Mouse (Mus musculus) intestine, postnatal 0 days (tissue): ENCODE results near the gene Tfec. TPM values are rescaled to one million over a fixed set of nuclear protein-coding genes. Genes with fewer than 3 reads are reported as not detected.

Experiments used
- ATAC-seq: fragments of 200-750 bp; cut with Nextera tagmentation; 2 replicates; pipeline ENCODE4 v1.8.0; 2017; ENCODE audit warnings: mild to moderate bottlenecking, moderate TSS enrichment, moderate library complexity
- H3K27ac ChIP-seq: fragments of 300-500 bp; sonication (generic); 2 replicates; pipeline ENCODE4 v1.5.1; 2014; ENCODE audit warnings: mild to moderate bottlenecking, low read depth, low read length, moderate library complexity
- H3K27me3 ChIP-seq: fragments of 300-500 bp; sonication (generic); replicated peaks from 2 replicates; pipeline ENCODE4 v1.6.1; 2014; ENCODE audit warnings: low read length, mixed read lengths; ENCODE audit not compliant: control insufficient read depth, insufficient read depth
- H3K36me3 ChIP-seq: fragments of 300-500 bp; sonication (generic); 2 replicates; pipeline ENCODE4 v1.6.1; 2014; ENCODE audit warnings: mild to moderate bottlenecking, moderate library complexity; ENCODE audit not compliant: control insufficient read depth, insufficient read depth
- H3K4me1 ChIP-seq: fragments of 300-500 bp; sonication (generic); replicated peaks from 2 replicates; pipeline ENCODE4 v1.6.1; 2014; ENCODE audit warnings: antibody characterized with exemption, low read length, mixed read lengths; ENCODE audit not compliant: control insufficient read depth, insufficient read depth
- H3K4me2 ChIP-seq: fragments of 300-500 bp; sonication (generic); replicated peaks from 2 replicates; pipeline ENCODE4 v1.6.1; 2014; ENCODE audit warnings: low read depth, mild to moderate bottlenecking, moderate library complexity
- H3K4me3 ChIP-seq: fragments of 300-500 bp; sonication (generic); 2 replicates; pipeline ENCODE4 v1.5.1; 2014; ENCODE audit warnings: low read depth, low read length
- H3K9ac ChIP-seq: fragments of 300-500 bp; sonication (generic); 2 replicates; pipeline ENCODE4 v1.6.1; 2014; ENCODE audit warnings: mild to moderate bottlenecking, low read depth, low read length
- H3K9me3 ChIP-seq: fragments of 300-500 bp; sonication (generic); 2 replicates; pipeline ENCODE4 v1.6.1; 2016; ENCODE audit warnings: mixed run types; ENCODE audit not compliant: control insufficient read depth
- CTCF ChIP-seq: sonication (generic); IDR thresholded peaks from 2 replicates; pipeline ENCODE4 v1.5.1; 2016; ENCODE audit warnings: low read depth, mild to moderate bottlenecking, control low read depth, antibody characterized with exemption, moderate library complexity
- WGBS: fragments of 180-500 bp; shearing (Covaris S2); extraction: QIAGEN DNeasy Blood & Tissue Kit; methylation state at CpG from one replicate; pipeline ENCODE4 v1.1.7; 2014; 5-methylcytosine and 5-hydroxymethylcytosine counted together
- polyA plus RNA-seq: library from polyadenylated mRNA; unstranded; fragments of >200 nt; fragmentation: Nextera tagmentation; extraction: Ambion mirVana; gene quantifications from 2 replicates; pipeline ENCODE4 v1.2.1, GENCODE M21; 2015

The Tfec gene
- 79.5 and 96.7 TPM in 2 replicates for polyA plus RNA-seq

DNA sequence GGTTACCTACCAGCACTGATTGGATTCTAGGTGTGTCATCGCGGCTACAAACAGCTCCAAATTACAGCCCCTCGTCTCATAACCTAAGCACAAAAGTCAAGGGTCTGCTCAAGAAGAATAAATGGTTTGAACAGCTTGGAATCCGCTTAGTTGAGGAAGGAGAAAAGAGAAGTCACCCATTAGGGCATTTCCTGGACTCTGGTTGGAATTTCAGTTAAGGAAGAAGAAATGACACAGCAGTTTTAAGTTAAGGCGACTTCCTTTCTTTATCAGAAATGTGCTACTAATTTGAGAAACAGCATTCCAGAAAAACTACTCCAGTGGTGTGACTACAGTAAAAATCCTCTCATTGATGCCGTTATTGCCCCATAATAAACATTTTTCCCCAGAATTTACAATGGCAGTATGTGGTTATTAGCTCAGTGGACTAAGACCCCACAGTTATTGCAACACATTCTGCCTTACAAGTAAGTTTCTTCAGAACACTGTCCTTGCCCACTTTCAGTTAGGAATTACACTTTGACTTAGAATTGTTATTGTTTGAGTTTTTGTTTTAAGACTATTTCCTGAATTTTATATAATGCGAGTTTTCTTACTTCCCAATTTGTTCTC is at the start of gene Tfec:
Tfec (minus strand) TSS at position 191 of the 612 bp plus-strand sequence.
- no peaks in the 10 kb centered on the region for H3K27me3 ChIP-seq
- peak; percentile 97 for ATAC-seq
- no peaks in the 10 kb centered on the region for H3K9me3 ChIP-seq
- H3K4me2 ChIP-seq, result peak within 1 kb of the TSS; percentile 44
- peak within 1 kb of the TSS; percentile 60 for H3K27ac ChIP-seq
- H3K4me1 ChIP-seq, result no peaks in the 10 kb centered on the region
- H3K36me3 ChIP-seq, result no peaks in the 10 kb centered on the region
- no peak for TF ChIP-seq CTCF
- H3K4me3 ChIP-seq, result peak within 1 kb of the TSS; percentile 18
- 39% methylated on average over 7 of the region's 7 CpGs for WGBS
- H3K9ac ChIP-seq, result no peak within 1 kb of the TSS

GRCm38 (mm10) chr6:16947837-16948236 is 49.6 kb upstream of the Tfec start:
- WGBS, result 54% methylated on average over 3 of the region's 3 CpGs
- no peak for TF ChIP-seq CTCF

GRCm38 (mm10) chr6:16943513-16943912 is 45.3 kb upstream of the Tfec start:
- Histone ChIP-seq H3K4me2 (no peak overlapping the region), H3K4me3 (no peak overlapping the region), H3K9me3 (no peaks in the 10 kb centered on the region), H3K27me3 (no peaks in the 10 kb centered on the region), H3K4me1 (no peaks in the 10 kb centered on the region), H3K36me3 (no peaks in the 10 kb centered on the region), H3K27ac (no peak overlapping the region), H3K9ac (no peak overlapping the region)
- ATAC-seq, result no peak
- no peak for TF ChIP-seq CTCF
- 77% methylated on average over 3 of the region's 3 CpGs for WGBS

More at GRCm38 (mm10) chr6:16947837-16948236, 49.6 kb upstream of the Tfec start:
- H3K4me2 ChIP-seq, result no peak overlapping the region
- no peak for ATAC-seq
- no peaks in the 10 kb centered on the region for H3K27me3 ChIP-seq
- no peak overlapping the region for H3K4me3 ChIP-seq
- H3K36me3 ChIP-seq, result no peaks in the 10 kb centered on the region
- H3K27ac ChIP-seq, result no peak overlapping the region
- H3K4me1 ChIP-seq, result no peaks in the 10 kb centered on the region
- no peak overlapping the region for H3K9ac ChIP-seq
- no peaks in the 10 kb centered on the region for H3K9me3 ChIP-seq

- Histone ChIP-seq H3K9ac (no peak overlapping the region), H3K36me3 (no peaks in the 10 kb centered on the region), H3K4me2 (no peak overlapping the region), H3K4me1 (no peaks in the 10 kb centered on the region), H3K27me3 (no peaks in the 10 kb centered on the region), H3K27ac (no peak overlapping the region), H3K4me3 (no peak overlapping the region), H3K9me3 (no peaks in the 10 kb centered on the region)
- TF ChIP-seq CTCF, result no peak
- WGBS, result 67% methylated on average over 4 of the region's 4 CpGs
- ATAC-seq, result no peak
Observed at GRCm38 (mm10) chr6:16942433-16942832, 44.2 kb upstream of the Tfec start.

DNA sequence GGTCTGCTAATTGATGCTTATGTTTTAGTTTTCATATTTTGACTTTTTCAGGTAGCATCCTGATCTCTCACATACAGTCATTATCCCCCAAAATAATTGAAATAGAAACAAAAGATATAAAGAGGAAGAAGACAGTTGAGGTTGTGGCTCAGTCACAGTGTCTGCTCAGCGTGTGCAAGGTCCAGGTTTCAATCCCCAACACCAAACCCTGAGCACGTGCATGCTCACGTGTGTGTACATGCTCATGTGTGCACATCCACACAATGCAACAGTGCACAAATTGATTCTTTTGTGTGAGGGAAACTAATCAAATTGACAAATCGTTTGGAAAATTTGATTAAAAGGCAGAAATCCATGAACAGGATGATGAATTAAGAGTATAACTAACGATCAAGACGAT is 32.8 kb upstream of the Tfec start:
- Histone ChIP-seq H3K4me2 (no peak overlapping the region), H3K27me3 (no peaks in the 10 kb centered on the region), H3K36me3 (no peaks in the 10 kb centered on the region), H3K9me3 (no peaks in the 10 kb centered on the region), H3K4me1 (no peaks in the 10 kb centered on the region), H3K9ac (no peak overlapping the region), H3K27ac (no peak overlapping the region), H3K4me3 (no peak overlapping the region)
- WGBS, result 87% methylated on average over 6 of the region's 6 CpGs
- no peak for TF ChIP-seq CTCF
- no peak for ATAC-seq

DNA sequence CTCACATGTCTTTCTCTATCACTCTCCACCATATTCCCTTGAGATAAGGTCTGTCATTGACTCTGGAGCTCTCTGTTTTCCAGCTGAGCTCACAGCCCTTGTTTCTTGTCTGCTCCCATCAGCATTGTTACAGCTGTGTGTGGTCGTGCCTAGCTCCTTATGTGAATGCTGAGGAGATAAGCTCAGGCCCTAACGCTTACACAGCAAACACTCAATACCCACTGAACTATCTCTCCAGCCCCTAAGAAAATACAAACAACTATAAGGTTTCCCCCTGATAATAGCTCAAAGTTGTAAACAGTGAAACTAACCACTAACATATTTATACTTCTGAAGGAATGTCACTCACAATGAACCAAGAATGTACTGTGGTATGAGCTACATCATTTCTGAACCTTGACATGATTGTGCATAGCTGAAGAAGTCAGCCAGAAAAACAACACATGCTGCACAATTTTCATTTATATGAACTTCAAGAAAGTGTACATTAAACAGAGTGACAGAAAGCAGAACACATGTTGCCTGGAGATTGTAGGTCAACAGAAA is 21.9 kb upstream of the Tfec start:
- Histone ChIP-seq H3K27ac (no peak overlapping the region), H3K4me1 (no peaks in the 10 kb centered on the region), H3K9me3 (no peaks in the 10 kb centered on the region), H3K27me3 (no peaks in the 10 kb centered on the region), H3K36me3 (no peaks in the 10 kb centered on the region), H3K4me3 (no peak overlapping the region), H3K9ac (no peak overlapping the region), H3K4me2 (no peak overlapping the region)
- WGBS, result 20% methylated on average over 2 of the region's 2 CpGs
- no peak for ATAC-seq
- no peak for TF ChIP-seq CTCF
